Mouse (Mus musculus): ENCODE measurements around the gene Tmem206. TPM values are rescaled to one million over a fixed set of nuclear protein-coding genes. Genes with fewer than 3 reads are reported as not detected.

Gene Tmem206
- total RNA-seq, 1 experiment, result 9.9 TPM

- Histone ChIP-seq H3K36me3 (ENCODE audit: control insufficient read depth, insufficient read depth, low read length, poor library complexity, severe bottlenecking) (no peaks in the 10 kb centered on the region), H3K4me1 (ENCODE audit: control insufficient read depth in 2 of 2, insufficient read depth in 2 of 2, low read length in 2 of 2, poor library complexity in 1 of 2) (no peaks in the 10 kb centered on the region), H3K9ac (ENCODE audit: insufficient read depth, low read depth, low read length, poor library complexity, severe bottlenecking) (no peak overlapping the region), H3K27ac (ENCODE audit: insufficient read depth, low read depth, low read length, poor library complexity, severe bottlenecking) (no peak overlapping the region; the same call in 1 of the 2 replicates), H3K4me3 (ENCODE audit: insufficient read depth in 1 of 2, low read depth in 1 of 2, low read length in 2 of 2, poor library complexity in 1 of 2, severe bottlenecking in 1 of 2) (no peak overlapping the region), H3K9me3 (ENCODE audit: control insufficient read depth, insufficient read depth, low read depth, low read length) (no peaks in the 10 kb centered on the region)
- no peak for TF ChIP-seq ZC3H11A (IDR thresholded peaks at IDR 0.05; ENCODE audit: borderline replicate concordance, low read depth, low read length)
- in situ Hi-C loops (cut with MboI; ENCODE audit: low sequenced_read_pairs in 2 of 2, unreplicated experiment in 2 of 2), result loop anchor here in 1 of 2 experiments (25.0 kb wide), 1 partner anchor 194 kb away; the partner anchor contains the start of gene Batf3
- DNase-seq (ENCODE audit: low read depth, low spot score), result no peak
Measured at GRCm38 (mm10) chr1:191281171-191281570, 44.5 kb upstream of the Tmem206 start.

- Histone ChIP-seq H3K9me3 (ENCODE audit: control insufficient read depth, insufficient read depth, low read depth, low read length) (no peaks in the 10 kb centered on the region), H3K9ac (ENCODE audit: insufficient read depth, low read depth, low read length, poor library complexity, severe bottlenecking) (no peak overlapping the region), H3K4me3 (ENCODE audit: insufficient read depth in 1 of 2, low read depth in 1 of 2, low read length in 2 of 2, poor library complexity in 1 of 2, severe bottlenecking in 1 of 2) (no peak overlapping the region), H3K36me3 (ENCODE audit: control insufficient read depth, insufficient read depth, low read length, poor library complexity, severe bottlenecking) (no peaks in the 10 kb centered on the region), H3K27ac (ENCODE audit: insufficient read depth, low read depth, low read length, poor library complexity, severe bottlenecking) (no peak overlapping the region), H3K4me1 (ENCODE audit: control insufficient read depth in 2 of 2, insufficient read depth in 2 of 2, low read length in 2 of 2, poor library complexity in 1 of 2) (no peaks in the 10 kb centered on the region)
- no peak for DNase-seq (ENCODE audit: low read depth, low spot score)
- TF ChIP-seq HCFC1 (IDR thresholded peaks at IDR 0.05; ENCODE audit: borderline replicate concordance, insufficient read depth, low read length), result no peak
- no peak for TF ChIP-seq MAFK (IDR thresholded peaks at IDR 0.05; ENCODE audit: insufficient read depth, low read depth, low read length)
- TF ChIP-seq CHD2 (IDR thresholded peaks at IDR 0.05; ENCODE audit: low read depth, low read length), result no peak
- TF ChIP-seq ZNF384 (IDR thresholded peaks at IDR 0.05; ENCODE audit: low read depth, low read length), result no peak
- TF ChIP-seq ZC3H11A (IDR thresholded peaks at IDR 0.05; ENCODE audit: borderline replicate concordance, low read depth, low read length), result no peak
- in situ Hi-C loops (cut with MboI; ENCODE audit: low sequenced_read_pairs in 2 of 2, unreplicated experiment in 2 of 2), result loop anchor here in 1 of 2 experiments (25.0 kb wide), 1 partner anchor 195 kb away; the partner anchor contains the start of gene Batf3
Measured at GRCm38 (mm10) chr1:191282319-191282718, 43.4 kb upstream of the Tmem206 start.

DNA sequence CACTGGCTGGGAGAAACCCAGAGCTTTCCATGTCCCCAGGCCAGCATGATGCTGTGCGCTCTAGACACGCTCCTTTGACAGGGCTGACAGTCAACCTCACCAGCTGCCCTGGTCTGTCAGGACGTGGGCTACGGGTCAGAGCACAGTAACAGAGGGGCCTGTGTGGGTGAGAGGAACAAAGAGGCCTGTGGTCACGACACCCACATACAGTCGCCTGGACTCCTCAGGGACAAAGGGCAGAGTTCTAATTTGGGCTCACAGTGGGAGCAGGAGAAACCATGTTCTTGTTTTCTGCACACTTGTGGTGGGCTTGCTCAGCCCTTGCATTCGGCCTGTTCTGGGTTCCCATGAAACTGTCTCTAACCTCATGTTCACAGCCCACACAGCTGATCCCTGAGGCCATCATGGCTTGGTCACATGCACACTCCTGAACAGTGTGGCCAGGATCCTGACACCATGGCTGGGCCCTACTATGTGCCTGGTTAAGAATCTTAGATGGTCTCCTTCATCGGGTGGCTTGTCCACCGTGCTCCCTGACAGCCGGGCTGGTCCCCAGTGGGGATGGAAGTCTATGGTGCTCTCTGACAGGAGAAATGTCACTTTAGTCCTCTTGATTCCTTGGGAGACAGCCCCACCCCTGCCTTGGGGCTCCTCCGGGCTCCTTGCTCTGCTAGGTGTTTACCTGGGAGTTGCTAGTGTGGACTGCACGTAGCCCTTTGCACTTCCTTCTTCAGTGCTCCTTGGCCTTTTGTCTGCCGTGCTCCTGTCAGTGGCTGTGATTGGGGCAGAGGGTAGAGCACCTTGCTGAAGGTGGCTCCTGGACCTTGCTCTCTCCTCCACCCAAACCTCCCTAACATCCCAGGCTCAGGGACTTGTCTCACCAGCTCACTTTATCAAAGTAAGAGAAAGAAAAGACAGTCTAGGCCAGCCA, 42.3 kb upstream of the Tmem206 start:
- H3K27ac ChIP-seq (ENCODE audit: insufficient read depth, low read depth, low read length, poor library complexity, severe bottlenecking), result no peak overlapping the region
- in situ Hi-C loops (cut with MboI; ENCODE audit: low sequenced_read_pairs in 2 of 2, unreplicated experiment in 2 of 2), result loop anchor here in 1 of 2 experiments (25.0 kb wide), 1 partner anchor 196 kb away; the partner anchor contains the start of gene Batf3
- no peak for DNase-seq (ENCODE audit: low read depth, low spot score)

DNA sequence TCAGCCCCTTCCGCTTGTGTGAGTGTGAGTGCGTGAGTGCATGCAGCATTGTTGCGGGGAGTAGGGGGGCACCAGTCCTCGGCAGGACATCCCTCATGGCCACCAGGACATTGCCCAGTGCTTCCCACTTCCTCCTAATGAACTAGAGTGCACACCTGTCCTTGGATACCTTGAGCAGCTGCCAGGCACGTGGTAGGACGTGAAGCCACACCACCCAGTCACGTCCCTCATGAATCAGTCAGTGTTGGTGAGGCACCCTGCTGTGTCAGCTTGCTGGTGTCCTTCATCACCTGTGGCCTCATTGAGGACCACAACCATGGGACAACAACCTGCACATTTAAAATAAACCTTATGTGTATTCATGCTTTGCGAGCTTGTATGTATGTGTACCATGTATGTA, 41.2 kb upstream of the Tmem206 start:
- no peak for TF ChIP-seq ZNF384 (IDR thresholded peaks at IDR 0.05; ENCODE audit: low read depth, low read length)
- no peak for TF ChIP-seq HCFC1 (IDR thresholded peaks at IDR 0.05; ENCODE audit: borderline replicate concordance, insufficient read depth, low read length)
- TF ChIP-seq MAFK (IDR thresholded peaks at IDR 0.05; ENCODE audit: insufficient read depth, low read depth, low read length), result no peak
- no peak for TF ChIP-seq CHD2 (IDR thresholded peaks at IDR 0.05; ENCODE audit: low read depth, low read length)
- TF ChIP-seq ZC3H11A (IDR thresholded peaks at IDR 0.05; ENCODE audit: borderline replicate concordance, low read depth, low read length), result no peak

More for the DNA sequence above, 42.3 kb upstream of the Tmem206 start:
- no peaks in the 10 kb centered on the region for H3K4me1 ChIP-seq (ENCODE audit: control insufficient read depth in 2 of 2, insufficient read depth in 2 of 2, low read length in 2 of 2, poor library complexity in 1 of 2)
- no peak overlapping the region for H3K4me3 ChIP-seq (ENCODE audit: insufficient read depth in 1 of 2, low read depth in 1 of 2, low read length in 2 of 2, poor library complexity in 1 of 2, severe bottlenecking in 1 of 2)
- TF ChIP-seq ZC3H11A (IDR thresholded peaks at IDR 0.05; ENCODE audit: borderline replicate concordance, low read depth, low read length), result no peak
- no peak for TF ChIP-seq CHD2 (IDR thresholded peaks at IDR 0.05; ENCODE audit: low read depth, low read length)
- TF ChIP-seq ZNF384 (IDR thresholded peaks at IDR 0.05; ENCODE audit: low read depth, low read length), result no peak
- TF ChIP-seq MAFK (IDR thresholded peaks at IDR 0.05; ENCODE audit: insufficient read depth, low read depth, low read length), result no peak
- no peak for TF ChIP-seq HCFC1 (IDR thresholded peaks at IDR 0.05; ENCODE audit: borderline replicate concordance, insufficient read depth, low read length)
- H3K9me3 ChIP-seq (ENCODE audit: control insufficient read depth, insufficient read depth, low read depth, low read length), result no peaks in the 10 kb centered on the region
- no peak overlapping the region for H3K9ac ChIP-seq (ENCODE audit: insufficient read depth, low read depth, low read length, poor library complexity, severe bottlenecking)
- H3K36me3 ChIP-seq (ENCODE audit: control insufficient read depth, insufficient read depth, low read length, poor library complexity, severe bottlenecking), result no peaks in the 10 kb centered on the region

More for the DNA sequence above, 41.2 kb upstream of the Tmem206 start:
- Histone ChIP-seq H3K9ac (ENCODE audit: insufficient read depth, low read depth, low read length, poor library complexity, severe bottlenecking) (no peak overlapping the region), H3K4me1 (ENCODE audit: control insufficient read depth in 2 of 2, insufficient read depth in 2 of 2, low read length in 2 of 2, poor library complexity in 1 of 2) (no peaks in the 10 kb centered on the region), H3K36me3 (ENCODE audit: control insufficient read depth, insufficient read depth, low read length, poor library complexity, severe bottlenecking) (no peaks in the 10 kb centered on the region), H3K27ac (ENCODE audit: insufficient read depth, low read depth, low read length, poor library complexity, severe bottlenecking) (no peak overlapping the region), H3K9me3 (ENCODE audit: control insufficient read depth, insufficient read depth, low read depth, low read length) (no peaks in the 10 kb centered on the region), H3K4me3 (ENCODE audit: insufficient read depth in 1 of 2, low read depth in 1 of 2, low read length in 2 of 2, poor library complexity in 1 of 2, severe bottlenecking in 1 of 2) (no peak overlapping the region)
- in situ Hi-C loops (cut with MboI; ENCODE audit: low sequenced_read_pairs in 2 of 2, unreplicated experiment in 2 of 2), result loop anchor here in 1 of 2 experiments (25.0 kb wide), 1 partner anchor 197 kb away; the partner anchor contains the start of gene Batf3
- no peak for DNase-seq (ENCODE audit: low read depth, low spot score)
